ENCODE assay signal across 7 mouse cellular contexts in genomic region chr9:113981099-113981880, GRCm38 (mm10). TPM values are rescaled to one million over a fixed set of nuclear protein-coding genes. Genes with fewer than 3 reads are reported as not detected.
DNase-seq lines count a peak whose midpoint lies in the region; ATAC-seq and TF ChIP-seq lines count a peak whose summit lies in the region.

No protein-coding gene starts in this region.

- no peak for TF ChIP-seq CTCF in lung, embryonic 14.5 days (IDR thresholded peaks at IDR 0.05; ENCODE audit: low read depth)
- TF ChIP-seq CTCF in lung, adult 2 months (IDR thresholded peaks at IDR 0.05; ENCODE audit: insufficient read depth, low read length): no peak

- H3K4me3 ChIP-seq in lung, embryonic 14.5 days (ENCODE audit: low read depth, low read length): no peak overlapping the region
- H3K4me3 ChIP-seq in lung, adult 2 months (replicated peaks; ENCODE audit: extremely low read depth, low read depth, low read length): no peak overlapping the region
- no peak overlapping the region for H3K4me3 ChIP-seq in forebrain, embryonic 16.5 days (replicated peaks; ENCODE audit: low read length)
- H3K4me3 ChIP-seq in hindbrain, embryonic 13.5 days: no peak overlapping the region
- no peak overlapping the region for H3K4me3 ChIP-seq in liver, embryonic 15.5 days (replicated peaks)

- H3K36me3 ChIP-seq in lung, embryonic 14.5 days (ENCODE audit: insufficient read depth): peaks cover 36% of the 10 kb centered on the region
- H3K36me3 ChIP-seq in forebrain, embryonic 16.5 days (ENCODE audit: control insufficient read depth, insufficient read depth): peaks cover 17% of the 10 kb centered on the region; the same call in 1 of the 2 replicates
- peaks cover 75% of the 10 kb centered on the region for H3K36me3 ChIP-seq in hindbrain, embryonic 13.5 days
- H3K36me3 ChIP-seq in liver, embryonic 15.5 days (replicated peaks): peaks cover 53% of the 10 kb centered on the region

- H3K9me3 ChIP-seq in lung, embryonic 14.5 days (ENCODE audit: low read depth, low read length): no peaks in the 10 kb centered on the region
- no peaks in the 10 kb centered on the region for H3K9me3 ChIP-seq in forebrain, embryonic 16.5 days (ENCODE audit: control insufficient read depth, low read length)
- H3K9me3 ChIP-seq in hindbrain, embryonic 13.5 days: no peaks in the 10 kb centered on the region
- H3K9me3 ChIP-seq in liver, embryonic 15.5 days (replicated peaks): no peaks in the 10 kb centered on the region

- no peak for ATAC-seq in lung, embryonic 14.5 days (ENCODE audit: insufficient read depth)
- ATAC-seq in forebrain, embryonic 16.5 days: peak; percentile 84
- ATAC-seq in hindbrain, embryonic 13.5 days (ENCODE audit: low FRiP score): peak; percentile 75
- peak; percentile 35; the same call in 1 of the 2 replicates for ATAC-seq in liver, embryonic 15.5 days (ENCODE audit: insufficient read depth)

- no peak overlapping the region for H3K27ac ChIP-seq in lung, embryonic 14.5 days (ENCODE audit: low read depth)
- H3K27ac ChIP-seq in forebrain, embryonic 16.5 days (ENCODE audit: low read length): peak overlapping the region; percentile 57
- H3K27ac ChIP-seq in hindbrain, embryonic 13.5 days: peak overlapping the region; percentile 81
- 0 out of 2 replicates have a peak overlapping the region, but pooled peaks have one; percentile 30 for H3K27ac ChIP-seq in liver, embryonic 15.5 days (replicated peaks)

- H3K4me1 ChIP-seq in lung, embryonic 14.5 days (ENCODE audit: insufficient read depth): no peaks in the 10 kb centered on the region
- peaks cover 3% of the 10 kb centered on the region for H3K4me1 ChIP-seq in lung, adult 2 months (ENCODE audit: control insufficient read depth, insufficient read depth, low read length)
- peaks cover 11% of the 10 kb centered on the region for H3K4me1 ChIP-seq in forebrain, embryonic 16.5 days (replicated peaks; ENCODE audit: control insufficient read depth, insufficient read depth, low read length)
- H3K4me1 ChIP-seq in hindbrain, embryonic 13.5 days (replicated peaks): peaks cover 17% of the 10 kb centered on the region
- peaks cover 2% of the 10 kb centered on the region; the same call in 1 of the 2 replicates for H3K4me1 ChIP-seq in liver, embryonic 15.5 days (replicated peaks)

- WGBS in lung, embryonic 14.5 days: 68% methylated on average over 16 of the region's 16 CpGs
- 48% methylated on average over 16 of the region's 16 CpGs for WGBS in lung, adult 2 months
- 33% methylated on average over 16 of the region's 16 CpGs for WGBS in forebrain, embryonic 16.5 days
- 48% methylated on average over 16 of the region's 16 CpGs for WGBS in hindbrain, embryonic 13.5 days
- WGBS in liver, embryonic 15.5 days (ENCODE audit: insufficient replicate concordance): 78% methylated on average over 16 of the region's 16 CpGs

- TF ChIP-seq POLR2A in lung, adult 2 months (IDR thresholded peaks at IDR 0.05; ENCODE audit: borderline replicate concordance, extremely low read depth, low read depth, low read length): no peak

- H3K4me2 ChIP-seq in lung, embryonic 14.5 days: no peak overlapping the region
- H3K4me2 ChIP-seq in forebrain, embryonic 16.5 days (ENCODE audit: low read length): no peak overlapping the region
- H3K4me2 ChIP-seq in hindbrain, embryonic 13.5 days: 0 out of 2 replicates have a peak overlapping the region, but pooled peaks have one; percentile 0
- no peak overlapping the region for H3K4me2 ChIP-seq in liver, embryonic 15.5 days

- DNase-seq in lung, embryonic 14.5 days: peak; percentile 9
- DNase-seq in lung, adult 2 months: no peak
- DNase-seq in right cerebral cortex, postnatal 4 days: peak; percentile 25
- no peak for DNase-seq in ovary, postnatal 14 days (ENCODE audit: low spot score)

- H3K9ac ChIP-seq in lung, embryonic 14.5 days: no peak overlapping the region
- H3K9ac ChIP-seq in forebrain, embryonic 16.5 days (replicated peaks; ENCODE audit: low read depth, low read length): no peak overlapping the region
- H3K9ac ChIP-seq in hindbrain, embryonic 13.5 days: peak overlapping the region; percentile 46; the same call in 1 of the 2 replicates
- no peak overlapping the region for H3K9ac ChIP-seq in liver, embryonic 15.5 days

- H3K27me3 ChIP-seq in lung, embryonic 14.5 days (ENCODE audit: insufficient read depth, low read length): no peaks in the 10 kb centered on the region
- H3K27me3 ChIP-seq in forebrain, embryonic 16.5 days (replicated peaks; ENCODE audit: control insufficient read depth, insufficient read depth, low read length): no peaks in the 10 kb centered on the region
- no peaks in the 10 kb centered on the region for H3K27me3 ChIP-seq in hindbrain, embryonic 13.5 days
- H3K27me3 ChIP-seq in liver, embryonic 15.5 days: no peaks in the 10 kb centered on the region

RNA-seq across cellular contexts. Expression of gene Ubp1, which starts 50.6 kb away (rescaled TPM):
- polyA plus RNA-seq in lung, embryonic 14.5 days (2014; fragmentation: Nextera tagmentation; extraction: Ambion mirVana): 46.6 and 48.9 TPM in 2 replicates
- polyA plus RNA-seq in lung, adult 2 months (2012; rRNA removed): 37.9 and 55.9 TPM in 2 replicates
- 31.4 and 35.6 TPM in 2 replicates for polyA plus RNA-seq in forebrain, embryonic 16.5 days (2015; fragmentation: Nextera tagmentation; extraction: Ambion mirVana)
- 31.5 and 32.5 TPM in 2 replicates for polyA plus RNA-seq in hindbrain, embryonic 13.5 days (2015; fragmentation: Nextera tagmentation; extraction: Ambion mirVana)
- polyA plus RNA-seq in liver, embryonic 15.5 days (2015; fragmentation: Nextera tagmentation; extraction: Ambion mirVana): 49.8 and 51.8 TPM in 2 replicates

Comparison
In these comparisons a context has a peak if more than half of its experiments do, and no peak if none do; other contexts are left out.
1. DNase-seq: peak in lung, embryonic 14.5 days (single experiment) and right cerebral cortex, postnatal 4 days (single experiment); none in lung, adult 2 months (single experiment) and ovary, postnatal 14 days (single experiment).